Mouse (Mus musculus) liver, embryonic 15.5 days (tissue): Measurements from ENCODE around the gene Hivep3. TPM values are rescaled to one million over a fixed set of nuclear protein-coding genes. Genes with fewer than 3 reads are reported as not detected.

Experiments used
- ATAC-seq: fragments of 200-750 bp; cut with Nextera tagmentation; 2 replicates; pipeline ENCODE4 v1.8.0; 2017; ENCODE audit warnings: moderate number of reproducible peaks, mild to moderate bottlenecking, moderate library complexity; ENCODE audit not compliant: insufficient read depth
- H3K27ac ChIP-seq: fragments of 300-500 bp; sonication (generic); replicated peaks from 2 replicates; pipeline ENCODE4 v1.5.1; 2015; ENCODE audit warnings: mild to moderate bottlenecking, inconsistent platforms
- H3K27me3 ChIP-seq: fragments of 300-500 bp; sonication (generic); 2 replicates; pipeline ENCODE4 v1.6.1; 2015; ENCODE audit warnings: mild to moderate bottlenecking, inconsistent platforms
- H3K36me3 ChIP-seq: fragments of 300-500 bp; sonication (generic); replicated peaks from 2 replicates; pipeline ENCODE4 v1.6.1; 2015; ENCODE audit warnings: moderate library complexity, mild to moderate bottlenecking, inconsistent platforms
- H3K4me1 ChIP-seq: fragments of 300-500 bp; sonication (generic); replicated peaks from 2 replicates; pipeline ENCODE4 v1.6.1; 2015; ENCODE audit warnings: inconsistent platforms
- H3K4me2 ChIP-seq: fragments of 300-500 bp; sonication (generic); 2 replicates; pipeline ENCODE4 v1.6.1; 2015; ENCODE audit warnings: moderate library complexity, mild to moderate bottlenecking, inconsistent platforms
- H3K4me3 ChIP-seq: fragments of 300-500 bp; sonication (generic); replicated peaks from 2 replicates; pipeline ENCODE4 v1.5.1; 2015; ENCODE audit warnings: mild to moderate bottlenecking, inconsistent platforms
- H3K9ac ChIP-seq: fragments of 300-500 bp; sonication (generic); 2 replicates; pipeline ENCODE4 v1.6.1; 2015; ENCODE audit warnings: moderate library complexity, mild to moderate bottlenecking, inconsistent platforms
- H3K9me3 ChIP-seq: fragments of 300-500 bp; sonication (generic); replicated peaks from 2 replicates; pipeline ENCODE4 v1.6.1; 2016; ENCODE audit warnings: inconsistent platforms
- WGBS: fragments of 180-500 bp; shearing (Covaris S2); methylation state at CpG from one replicate; pipeline ENCODE4 v1.1.7; 2015; ENCODE audit warnings: mixed read lengths; ENCODE audit not compliant: insufficient replicate concordance; 5-methylcytosine and 5-hydroxymethylcytosine counted together
- polyA plus RNA-seq: library from polyadenylated mRNA; unstranded; fragments of >200 nt; fragmentation: Nextera tagmentation; extraction: Ambion mirVana; gene quantifications from 2 replicates; pipeline ENCODE4 v1.2.1, GENCODE M21; 2015

Hivep3 gene
- polyA plus RNA-seq, 1 experiment from 2014 or later, result 1.9 TPM

- Histone ChIP-seq H3K4me2 (no peak overlapping the region), H3K4me1 (no peaks in the 10 kb centered on the region), H3K36me3 (no peaks in the 10 kb centered on the region), H3K4me3 (no peak overlapping the region), H3K9ac (no peak overlapping the region), H3K27me3 (no peaks in the 10 kb centered on the region), H3K27ac (no peak overlapping the region), H3K9me3 (no peaks in the 10 kb centered on the region)
- WGBS, result 63% methylated on average over 2 of the region's 2 CpGs
- ATAC-seq, result no peak
Observed at GRCm38 (mm10) chr4:119875592-119875991, 142.0 kb downstream of the Hivep3 start.

GRCm38 (mm10) chr4:119876535-119877160 lies 143.1 kb downstream of the Hivep3 start:
- 63% methylated on average over 8 of the region's 8 CpGs for WGBS

GRCm38 (mm10) chr4:119878218-119878617 lies 144.6 kb downstream of the Hivep3 start:
- Histone ChIP-seq H3K4me2 (no peak overlapping the region), H3K9me3 (no peaks in the 10 kb centered on the region), H3K4me3 (no peak overlapping the region), H3K9ac (no peak overlapping the region), H3K4me1 (no peaks in the 10 kb centered on the region), H3K27me3 (no peaks in the 10 kb centered on the region), H3K27ac (no peak overlapping the region), H3K36me3 (no peaks in the 10 kb centered on the region)
- no peak for ATAC-seq
- 14% methylated on average over 5 of the region's 5 CpGs for WGBS

More at GRCm38 (mm10) chr4:119876535-119877160, 143.1 kb downstream of the Hivep3 start:
- Histone ChIP-seq H3K27ac (no peak overlapping the region), H3K36me3 (no peaks in the 10 kb centered on the region), H3K4me2 (no peak overlapping the region), H3K4me3 (no peak overlapping the region), H3K9me3 (no peaks in the 10 kb centered on the region), H3K9ac (no peak overlapping the region), H3K4me1 (no peaks in the 10 kb centered on the region), H3K27me3 (no peaks in the 10 kb centered on the region)
- no peak for ATAC-seq

- ATAC-seq, result no peak
- H3K27me3 ChIP-seq, result no peaks in the 10 kb centered on the region
- no peak overlapping the region for H3K4me3 ChIP-seq
- H3K4me2 ChIP-seq, result no peak overlapping the region
- no peaks in the 10 kb centered on the region for H3K9me3 ChIP-seq
- 66% methylated on average over 5 of the region's 5 CpGs for WGBS
- no peak overlapping the region for H3K27ac ChIP-seq
- no peaks in the 10 kb centered on the region for H3K4me1 ChIP-seq
- H3K36me3 ChIP-seq, result no peaks in the 10 kb centered on the region
- H3K9ac ChIP-seq, result no peak overlapping the region
Observed at GRCm38 (mm10) chr4:119879671-119880070, 146.1 kb downstream of the Hivep3 start.

- WGBS, result 59% methylated on average over 7 of the region's 7 CpGs
- no peak for ATAC-seq
Observed at GRCm38 (mm10) chr4:119880270-119880669, 146.7 kb downstream of the Hivep3 start.

GRCm38 (mm10) chr4:119881292-119881691 lies 147.7 kb downstream of the Hivep3 start:
- H3K36me3 ChIP-seq, result no peaks in the 10 kb centered on the region
- H3K9me3 ChIP-seq, result no peaks in the 10 kb centered on the region
- no peak overlapping the region for H3K4me2 ChIP-seq
- no peak overlapping the region for H3K27ac ChIP-seq
- no peak for ATAC-seq
- no peak overlapping the region for H3K4me3 ChIP-seq
- no peaks in the 10 kb centered on the region for H3K4me1 ChIP-seq
- no peak overlapping the region for H3K9ac ChIP-seq
- no peaks in the 10 kb centered on the region for H3K27me3 ChIP-seq
- WGBS, result 61% methylated on average over 4 of the region's 4 CpGs

More at GRCm38 (mm10) chr4:119880270-119880669, 146.7 kb downstream of the Hivep3 start:
- H3K27me3 ChIP-seq, result no peaks in the 10 kb centered on the region
- no peaks in the 10 kb centered on the region for H3K4me1 ChIP-seq
- no peak overlapping the region for H3K4me3 ChIP-seq
- no peak overlapping the region for H3K9ac ChIP-seq
- H3K27ac ChIP-seq, result no peak overlapping the region
- no peaks in the 10 kb centered on the region for H3K9me3 ChIP-seq
- no peaks in the 10 kb centered on the region for H3K36me3 ChIP-seq
- no peak overlapping the region for H3K4me2 ChIP-seq

GRCm38 (mm10) chr4:119882401-119882800 lies 148.8 kb downstream of the Hivep3 start:
- Histone ChIP-seq H3K4me2 (no peak overlapping the region), H3K36me3 (no peaks in the 10 kb centered on the region), H3K27ac (no peak overlapping the region), H3K27me3 (no peaks in the 10 kb centered on the region), H3K4me1 (no peaks in the 10 kb centered on the region), H3K9me3 (no peaks in the 10 kb centered on the region), H3K4me3 (no peak overlapping the region), H3K9ac (no peak overlapping the region)
- ATAC-seq, result no peak
- 36% methylated on average over 4 of the region's 4 CpGs for WGBS

- 33% methylated on average over 5 of the region's 5 CpGs for WGBS
- ATAC-seq, result peak; percentile 44; the same call in 1 of the 2 replicates
- no peak overlapping the region for H3K4me3 ChIP-seq
Observed at GRCm38 (mm10) chr4:119882814-119883213, 149.2 kb downstream of the Hivep3 start.

GRCm38 (mm10) chr4:119886621-119887020 lies 153.0 kb downstream of the Hivep3 start:
- no peaks in the 10 kb centered on the region for H3K4me1 ChIP-seq
- no peak overlapping the region for H3K4me3 ChIP-seq
- H3K36me3 ChIP-seq, result no peaks in the 10 kb centered on the region
- no peak for ATAC-seq
- H3K4me2 ChIP-seq, result no peak overlapping the region
- H3K27ac ChIP-seq, result no peak overlapping the region
- H3K9ac ChIP-seq, result no peak overlapping the region
- 57% methylated on average over 3 of the region's 3 CpGs for WGBS
- no peaks in the 10 kb centered on the region for H3K27me3 ChIP-seq
- H3K9me3 ChIP-seq, result no peaks in the 10 kb centered on the region

More at GRCm38 (mm10) chr4:119882814-119883213, 149.2 kb downstream of the Hivep3 start:
- no peak overlapping the region for H3K27ac ChIP-seq
- H3K4me2 ChIP-seq, result no peak overlapping the region
- no peaks in the 10 kb centered on the region for H3K4me1 ChIP-seq
- H3K9ac ChIP-seq, result no peak overlapping the region
- no peaks in the 10 kb centered on the region for H3K36me3 ChIP-seq
- H3K27me3 ChIP-seq, result no peaks in the 10 kb centered on the region
- H3K9me3 ChIP-seq, result no peaks in the 10 kb centered on the region

- no peaks in the 10 kb centered on the region for H3K4me1 ChIP-seq
- no peak overlapping the region for H3K9ac ChIP-seq
- H3K4me2 ChIP-seq, result no peak overlapping the region
- no peak for ATAC-seq
- no peaks in the 10 kb centered on the region for H3K36me3 ChIP-seq
- WGBS, result 69% methylated on average over 6 of the region's 6 CpGs
- H3K9me3 ChIP-seq, result no peaks in the 10 kb centered on the region
- no peak overlapping the region for H3K27ac ChIP-seq
- no peak overlapping the region for H3K4me3 ChIP-seq
- no peaks in the 10 kb centered on the region for H3K27me3 ChIP-seq
Observed at GRCm38 (mm10) chr4:119887523-119888177, 154.1 kb downstream of the Hivep3 start.

- H3K36me3 ChIP-seq, result no peaks in the 10 kb centered on the region
- no peak overlapping the region for H3K4me3 ChIP-seq
- H3K9ac ChIP-seq, result no peak overlapping the region
- H3K27ac ChIP-seq, result no peak overlapping the region
- ATAC-seq, result no peak
- H3K4me2 ChIP-seq, result no peak overlapping the region
- H3K9me3 ChIP-seq, result no peaks in the 10 kb centered on the region
- peaks cover 12% of the 10 kb centered on the region for H3K4me1 ChIP-seq
- 22% methylated on average over 5 of the region's 5 CpGs for WGBS
- no peaks in the 10 kb centered on the region for H3K27me3 ChIP-seq
Observed at GRCm38 (mm10) chr4:119889760-119890159, 156.2 kb downstream of the Hivep3 start.
